Mouse (Mus musculus) WW6 (cell line): ENCODE measurements at regions not wholly inside any gene's neighbourhood (a gene's known extent, or its start where the extent isn't known, plus 50 kb on each side); places are given as distances from the start of the nearest gene placed in this dataset.
"Not testable (repeated sequence)": the region's sequence is repeated elsewhere in the genome, so short reads cannot be mapped to it uniquely, and the experiment has no call there.

Experiments
- DNase-seq: peaks from one replicate; pipeline ENCODE4 v3.0.0-alpha.2; 2013; ENCODE audit warnings: low read depth, low spot score

DNA sequence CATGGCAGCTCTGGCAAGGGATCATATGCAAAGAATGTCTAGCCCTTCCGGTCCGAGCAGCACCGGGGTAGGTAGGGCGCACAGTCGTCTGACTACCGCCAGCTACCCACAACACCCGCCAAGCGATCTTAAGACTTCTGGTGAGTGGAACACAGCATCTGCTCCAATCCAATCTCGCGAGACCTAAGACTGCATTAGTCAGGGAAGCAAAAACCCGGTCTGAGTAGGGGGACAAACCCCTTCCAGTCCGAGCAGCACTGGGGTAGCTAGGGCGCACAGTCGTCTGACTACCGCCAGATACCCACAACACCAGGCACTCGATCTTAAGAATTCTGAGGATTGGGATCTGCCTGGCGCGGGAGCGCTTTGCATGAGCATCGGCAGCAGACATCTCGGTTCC is 57.1 kb downstream of the Nap1l2 start:
- peak; percentile 28 for DNase-seq

DNA sequence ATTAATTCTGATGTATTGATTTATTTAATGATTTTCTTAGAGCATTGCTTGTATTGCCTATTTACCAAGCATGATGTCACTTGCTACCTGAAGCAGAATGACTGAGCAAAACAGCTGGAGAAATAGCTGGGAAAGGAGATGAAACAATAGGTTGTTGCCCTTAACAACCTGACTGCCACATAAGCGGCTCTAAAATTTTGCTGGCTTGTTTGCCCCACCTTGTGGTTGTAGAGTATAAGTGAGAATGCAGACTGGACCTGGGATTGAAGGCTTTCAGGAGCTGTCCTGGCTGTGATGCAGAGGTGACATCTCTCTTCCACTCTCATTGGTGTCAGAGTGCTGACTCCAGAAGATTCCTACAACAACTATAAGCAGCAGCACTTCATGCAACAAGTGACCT is 77.3 kb downstream of the Nap1l2 start:
- no peak for DNase-seq

DNA sequence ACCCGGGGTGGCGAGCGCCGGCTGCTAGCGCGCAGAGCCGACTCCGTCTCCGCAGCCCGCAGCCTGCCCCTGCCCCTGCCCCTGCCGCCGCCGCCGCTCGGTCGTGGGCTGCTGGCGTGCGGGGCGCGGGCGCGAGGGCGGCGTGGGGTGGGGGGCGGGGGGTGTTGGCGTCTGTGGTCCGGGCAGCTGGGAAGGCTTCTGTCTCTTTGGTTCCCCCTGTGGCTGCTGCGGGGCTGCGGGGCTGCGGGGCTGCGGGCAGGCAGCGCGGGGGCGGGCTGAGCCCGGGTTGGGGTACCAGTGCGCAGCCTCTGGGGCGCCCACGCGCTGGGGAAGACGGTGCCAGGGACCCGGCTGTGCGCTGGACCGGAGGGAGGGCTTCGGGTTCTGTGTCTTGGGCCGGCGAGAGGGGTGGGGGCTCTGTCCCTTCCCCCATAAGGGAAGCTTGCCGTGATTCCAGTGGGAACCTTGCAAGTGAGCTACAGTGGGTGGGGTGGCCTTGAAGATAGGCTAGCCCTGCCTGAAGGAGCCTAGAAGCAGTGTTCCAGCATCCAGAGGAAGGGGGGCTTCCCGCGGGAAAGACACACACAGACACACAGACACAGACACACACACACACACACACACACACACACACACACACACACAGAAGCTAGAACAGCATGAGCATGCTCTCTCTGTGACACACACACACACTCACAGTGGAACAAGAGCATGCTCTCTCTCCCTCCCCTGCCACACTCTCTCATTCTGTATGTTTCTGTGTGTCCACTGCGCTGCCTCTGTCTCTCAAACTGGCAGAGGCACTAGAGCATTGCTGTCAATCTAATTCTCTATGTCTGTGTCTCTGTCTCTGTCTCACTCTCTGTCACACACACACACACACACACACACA is 118.5 kb downstream of the Nap1l2 start:
- not testable (repeated sequence) for DNase-seq

DNA sequence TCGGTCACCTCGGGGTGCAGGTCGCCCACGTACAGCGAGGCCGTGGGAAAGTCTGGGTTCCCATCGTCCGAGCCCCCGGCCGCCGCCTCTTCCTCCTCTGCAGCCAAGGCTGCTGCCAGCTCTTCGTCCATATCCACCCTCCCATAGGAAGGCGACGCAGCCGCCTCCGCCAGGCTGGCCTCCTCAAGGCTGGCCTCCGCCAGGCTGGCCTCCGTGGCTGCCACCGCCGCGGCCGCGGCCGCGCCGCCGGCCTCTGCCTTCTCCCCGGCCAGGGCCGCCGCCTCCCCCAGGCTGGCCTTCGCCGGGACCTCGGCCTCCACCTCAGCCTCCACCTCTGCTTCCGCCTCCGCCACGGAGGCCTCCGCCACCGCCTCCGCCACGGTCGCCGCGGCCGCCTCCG is 119.3 kb downstream of the Nap1l2 start:
- not testable (repeated sequence) for DNase-seq

DNA sequence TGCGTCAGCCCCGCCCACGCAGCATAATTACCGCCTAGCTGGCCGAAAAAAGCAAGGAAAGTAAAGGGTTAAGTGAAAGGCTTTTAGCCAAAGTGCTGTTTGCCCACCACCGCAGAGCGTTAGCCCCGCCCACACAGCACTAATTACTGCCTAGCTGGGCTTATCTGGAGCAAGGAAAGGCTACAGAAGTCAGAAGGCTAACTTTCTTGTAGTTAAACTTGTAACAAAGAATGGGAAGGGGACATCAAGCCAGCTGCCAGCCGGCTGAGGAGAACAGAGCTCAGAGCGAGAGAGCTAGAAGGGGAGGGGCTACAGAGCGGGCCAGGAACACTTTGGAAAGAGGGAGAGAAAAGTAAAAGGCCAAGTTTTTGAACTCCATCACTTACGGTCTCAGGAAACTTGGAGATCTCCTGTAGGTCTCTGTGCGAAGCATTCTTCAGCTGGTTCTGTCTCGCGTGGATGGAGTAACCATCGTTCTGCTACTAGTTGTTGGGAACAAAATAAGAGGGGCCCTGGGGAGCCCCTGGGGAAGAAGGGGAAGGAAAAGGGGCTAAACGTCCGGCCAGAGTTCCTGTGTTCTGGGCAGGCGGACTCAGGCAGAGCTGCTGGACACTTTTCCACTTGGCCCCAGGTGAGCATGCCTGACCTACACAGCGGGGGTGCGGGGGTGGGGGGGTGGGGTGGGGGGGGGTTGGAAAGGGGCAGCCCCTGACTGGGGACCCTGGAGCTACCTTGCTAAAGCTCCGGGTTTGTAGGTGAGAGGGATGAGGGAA is 98.3 kb downstream of the 1700018G05Rik start:
- DNase-seq, result no peak

DNA sequence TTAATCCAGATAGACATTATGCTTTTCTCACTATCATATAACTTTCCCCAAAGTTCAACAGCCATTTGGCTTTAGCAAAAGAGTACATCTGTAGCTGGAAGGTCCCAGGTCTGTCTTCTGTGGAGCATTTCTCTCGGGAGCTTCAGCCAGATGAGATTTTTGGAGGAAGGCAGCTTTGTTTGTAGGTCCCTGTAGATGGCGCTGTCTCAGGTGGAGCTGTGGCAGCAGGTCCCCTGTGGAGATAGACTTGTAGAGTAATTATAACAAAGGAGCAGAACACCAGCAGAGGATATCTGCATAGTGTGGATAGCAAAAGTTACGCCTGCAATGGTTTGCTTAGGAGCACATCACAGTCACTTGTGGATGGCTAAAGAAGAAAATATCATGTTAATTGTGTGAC is 97.3 kb downstream of the 1700018G05Rik start:
- DNase-seq, result not testable (repeated sequence)

DNA sequence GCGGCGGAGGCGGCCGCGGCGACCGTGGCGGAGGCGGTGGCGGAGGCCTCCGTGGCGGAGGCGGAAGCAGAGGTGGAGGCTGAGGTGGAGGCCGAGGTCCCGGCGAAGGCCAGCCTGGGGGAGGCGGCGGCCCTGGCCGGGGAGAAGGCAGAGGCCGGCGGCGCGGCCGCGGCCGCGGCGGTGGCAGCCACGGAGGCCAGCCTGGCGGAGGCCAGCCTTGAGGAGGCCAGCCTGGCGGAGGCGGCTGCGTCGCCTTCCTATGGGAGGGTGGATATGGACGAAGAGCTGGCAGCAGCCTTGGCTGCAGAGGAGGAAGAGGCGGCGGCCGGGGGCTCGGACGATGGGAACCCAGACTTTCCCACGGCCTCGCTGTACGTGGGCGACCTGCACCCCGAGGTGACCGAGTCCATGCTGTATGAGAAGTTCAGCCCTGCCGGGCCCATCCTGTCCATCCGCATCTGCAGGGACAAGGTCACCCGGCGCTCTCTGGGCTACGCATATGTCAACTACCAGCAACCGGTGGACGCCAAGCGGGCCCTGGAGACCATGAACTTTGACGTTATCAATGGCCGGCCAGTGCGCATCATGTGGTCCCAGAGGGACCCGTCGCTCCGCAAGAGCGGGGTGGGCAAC is 85.4 kb downstream of the 1700018G05Rik start:
- not testable (repeated sequence) for DNase-seq

DNA sequence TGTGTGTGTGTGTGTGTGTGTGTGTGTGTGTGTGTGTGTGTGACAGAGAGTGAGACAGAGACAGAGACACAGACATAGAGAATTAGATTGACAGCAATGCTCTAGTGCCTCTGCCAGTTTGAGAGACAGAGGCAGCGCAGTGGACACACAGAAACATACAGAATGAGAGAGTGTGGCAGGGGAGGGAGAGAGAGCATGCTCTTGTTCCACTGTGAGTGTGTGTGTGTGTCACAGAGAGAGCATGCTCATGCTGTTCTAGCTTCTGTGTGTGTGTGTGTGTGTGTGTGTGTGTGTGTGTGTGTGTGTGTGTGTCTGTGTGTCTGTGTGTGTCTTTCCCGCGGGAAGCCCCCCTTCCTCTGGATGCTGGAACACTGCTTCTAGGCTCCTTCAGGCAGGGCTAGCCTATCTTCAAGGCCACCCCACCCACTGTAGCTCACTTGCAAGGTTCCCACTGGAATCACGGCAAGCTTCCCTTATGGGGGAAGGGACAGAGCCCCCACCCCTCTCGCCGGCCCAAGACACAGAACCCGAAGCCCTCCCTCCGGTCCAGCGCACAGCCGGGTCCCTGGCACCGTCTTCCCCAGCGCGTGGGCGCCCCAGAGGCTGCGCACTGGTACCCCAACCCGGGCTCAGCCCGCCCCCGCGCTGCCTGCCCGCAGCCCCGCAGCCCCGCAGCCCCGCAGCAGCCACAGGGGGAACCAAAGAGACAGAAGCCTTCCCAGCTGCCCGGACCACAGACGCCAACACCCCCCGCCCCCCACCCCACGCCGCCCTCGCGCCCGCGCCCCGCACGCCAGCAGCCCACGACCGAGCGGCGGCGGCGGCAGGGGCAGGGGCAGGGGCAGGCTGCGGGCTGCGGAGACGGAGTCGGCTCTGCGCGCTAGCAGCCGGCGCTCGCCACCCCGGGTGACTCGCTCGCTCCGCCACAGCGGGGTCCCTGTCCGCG is 84.4 kb downstream of the 1700018G05Rik start:
- not testable (repeated sequence) for DNase-seq

DNA sequence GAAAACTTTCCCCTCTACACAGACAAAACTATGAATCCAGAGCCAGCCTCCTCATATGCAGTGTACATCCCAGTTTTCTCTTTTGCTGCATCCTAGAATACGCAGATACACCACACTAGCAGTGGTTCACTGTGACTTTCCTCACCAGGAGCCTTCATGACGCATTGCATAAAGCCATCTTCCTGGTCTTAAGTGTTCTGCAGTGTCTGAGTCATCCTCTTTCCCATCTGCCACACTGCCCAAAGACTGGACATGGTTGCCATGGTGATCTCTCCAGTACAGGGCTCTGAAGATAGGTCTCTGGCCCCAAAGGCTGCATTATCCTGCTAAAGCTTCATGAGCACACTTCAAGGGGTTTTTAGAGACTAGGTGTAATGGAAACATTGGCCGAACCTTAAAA is 65.8 kb downstream of the 1700018G05Rik start:
- DNase-seq, result not testable (repeated sequence)
